Mouse (Mus musculus): Measurements from ENCODE around the gene Col4a2. TPM values are rescaled to one million over a fixed set of nuclear protein-coding genes. Genes with fewer than 3 reads are reported as not detected.

The Col4a2 gene
- polyA plus RNA-seq, 1 experiment from 2014 or later, result 189 TPM

DNA sequence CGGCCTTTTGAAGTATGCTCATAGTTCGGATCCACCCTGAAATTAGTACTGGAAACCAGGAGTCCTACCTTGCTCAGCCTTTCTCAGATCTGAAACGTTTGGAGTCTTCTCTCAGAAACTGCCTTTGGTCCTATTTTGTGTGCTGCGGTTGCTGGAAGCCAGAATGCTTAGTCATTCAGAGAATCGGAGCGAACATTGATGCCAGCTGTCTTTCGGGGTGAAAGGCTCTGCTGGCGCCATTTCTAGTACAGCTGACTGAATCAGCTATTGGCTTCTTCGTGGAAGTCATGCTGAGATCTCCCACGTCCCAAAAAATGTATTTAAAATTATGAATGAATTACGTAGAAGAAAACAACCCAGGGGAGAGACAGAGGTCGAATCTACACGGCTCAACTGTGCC lies 105.2 kb downstream of the Col4a2 start:
- Histone ChIP-seq H3K27ac (ENCODE audit: low read length) (no peak overlapping the region), H3K4me2 (replicated peaks; ENCODE audit: low read depth, low read length) (no peak overlapping the region), H3K9ac (replicated peaks; ENCODE audit: low read depth) (no peak overlapping the region), H3K9me3 (ENCODE audit: low read length) (no peaks in the 10 kb centered on the region), H3K4me3 (ENCODE audit: low read depth, low read length) (no peak overlapping the region), H3K27me3 (replicated peaks; ENCODE audit: insufficient read depth, low read length) (no peaks in the 10 kb centered on the region), H3K4me1 (ENCODE audit: insufficient read depth, low read depth, low read length) (no peaks in the 10 kb centered on the region; the same call in 1 of the 2 replicates), H3K36me3 (ENCODE audit: insufficient read depth, low read length) (peaks cover 42% of the 10 kb centered on the region)
- peak; percentile 35 for DNase-seq (ENCODE audit: low spot score)
- TF ChIP-seq CTCF (IDR thresholded peaks at IDR 0.05) (no peak), EP300 (IDR thresholded peaks at IDR 0.05) (no peak)
- no peak for ATAC-seq
- 71% methylated on average over 13 of the region's 13 CpGs for WGBS

- DNase-seq (ENCODE audit: low spot score), result peak; percentile 47
- no peak overlapping the region for H3K4me3 ChIP-seq (ENCODE audit: low read depth, low read length)
- no peak for TF ChIP-seq CTCF (IDR thresholded peaks at IDR 0.05)
- TF ChIP-seq EP300 (IDR thresholded peaks at IDR 0.05), result no peak
- H3K27me3 ChIP-seq (replicated peaks; ENCODE audit: insufficient read depth, low read length), result no peaks in the 10 kb centered on the region
- no peak overlapping the region for H3K4me2 ChIP-seq (replicated peaks; ENCODE audit: low read depth, low read length)
- no peaks in the 10 kb centered on the region for H3K9me3 ChIP-seq (ENCODE audit: low read length)
- no peaks in the 10 kb centered on the region for H3K4me1 ChIP-seq (ENCODE audit: insufficient read depth, low read depth, low read length)
- H3K36me3 ChIP-seq (ENCODE audit: insufficient read depth, low read length), result peaks cover 40% of the 10 kb centered on the region
- H3K9ac ChIP-seq (replicated peaks; ENCODE audit: low read depth), result no peak overlapping the region
- ATAC-seq, result peak; percentile 58
- WGBS, result 23% methylated on average over 6 of the region's 6 CpGs
- no peak overlapping the region for H3K27ac ChIP-seq (ENCODE audit: low read length)
These were observed 106.6 kb downstream of the Col4a2 start for GRCm38 (mm10) chr8:11419232-11419631.

- Histone ChIP-seq H3K4me1 (ENCODE audit: insufficient read depth, low read depth, low read length) (no peaks in the 10 kb centered on the region), H3K9me3 (ENCODE audit: low read length) (no peaks in the 10 kb centered on the region), H3K36me3 (ENCODE audit: insufficient read depth, low read length) (peaks cover 37% of the 10 kb centered on the region), H3K27me3 (replicated peaks; ENCODE audit: insufficient read depth, low read length) (no peaks in the 10 kb centered on the region), H3K4me3 (ENCODE audit: low read depth, low read length) (no peak overlapping the region), H3K9ac (replicated peaks; ENCODE audit: low read depth) (no peak overlapping the region), H3K27ac (ENCODE audit: low read length) (no peak overlapping the region), H3K4me2 (replicated peaks; ENCODE audit: low read depth, low read length) (no peak overlapping the region)
- WGBS, result 18% methylated on average over 2 of the region's 2 CpGs
- ATAC-seq (peak; percentile 69), DNase-seq (ENCODE audit: low spot score) (peak; percentile 72)
- TF ChIP-seq CTCF (IDR thresholded peaks at IDR 0.05) (peak; percentile 85), EP300 (IDR thresholded peaks at IDR 0.05) (no peak)
These were observed 107.0 kb downstream of the Col4a2 start for GRCm38 (mm10) chr8:11419645-11420044.

- DNase-seq (ENCODE audit: low spot score) (peak; percentile 56), ATAC-seq (no peak)
- Histone ChIP-seq H3K36me3 (ENCODE audit: insufficient read depth, low read length) (peaks cover 35% of the 10 kb centered on the region), H3K4me3 (ENCODE audit: low read depth, low read length) (no peak overlapping the region), H3K27me3 (replicated peaks; ENCODE audit: insufficient read depth, low read length) (no peaks in the 10 kb centered on the region), H3K9me3 (ENCODE audit: low read length) (no peaks in the 10 kb centered on the region), H3K27ac (ENCODE audit: low read length) (no peak overlapping the region), H3K4me2 (replicated peaks; ENCODE audit: low read depth, low read length) (no peak overlapping the region), H3K9ac (replicated peaks; ENCODE audit: low read depth) (no peak overlapping the region), H3K4me1 (ENCODE audit: insufficient read depth, low read depth, low read length) (no peaks in the 10 kb centered on the region)
- WGBS, result 52% methylated on average over 14 of the region's 14 CpGs
- peak; percentile 76 for TF ChIP-seq CTCF (IDR thresholded peaks at IDR 0.05)
- no peak for TF ChIP-seq EP300 (IDR thresholded peaks at IDR 0.05)
These were observed 108.5 kb downstream of the Col4a2 start for GRCm38 (mm10) chr8:11421105-11421504.

DNA sequence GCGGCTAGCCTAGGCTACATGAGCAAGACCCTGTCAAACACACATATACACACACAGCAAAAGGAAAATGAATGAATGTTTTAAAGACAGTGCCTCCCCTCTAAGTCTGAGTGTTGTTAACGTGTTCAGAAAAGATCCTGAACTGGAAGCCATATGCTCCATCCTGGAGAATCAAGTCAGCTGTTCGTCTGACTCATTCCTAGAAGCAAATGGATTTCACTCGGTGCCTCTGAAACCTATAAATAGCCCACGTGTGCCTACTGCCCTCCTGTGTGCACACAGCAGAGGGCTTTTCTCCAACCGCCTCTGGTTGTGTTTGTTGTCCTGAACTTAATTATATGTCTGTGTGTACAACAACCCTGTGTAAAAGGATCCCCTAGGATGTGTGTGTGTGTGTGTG lies 109.4 kb downstream of the Col4a2 start:
- H3K4me2 ChIP-seq (replicated peaks; ENCODE audit: low read depth, low read length), result no peak overlapping the region
- no peak for ATAC-seq
- H3K9ac ChIP-seq (replicated peaks; ENCODE audit: low read depth), result no peak overlapping the region
- H3K4me3 ChIP-seq (ENCODE audit: low read depth, low read length), result no peak overlapping the region
- H3K9me3 ChIP-seq (ENCODE audit: low read length), result no peaks in the 10 kb centered on the region
- 76% methylated on average over 6 of the region's 6 CpGs for WGBS
- peaks cover 38% of the 10 kb centered on the region for H3K36me3 ChIP-seq (ENCODE audit: insufficient read depth, low read length)
- no peaks in the 10 kb centered on the region for H3K4me1 ChIP-seq (ENCODE audit: insufficient read depth, low read depth, low read length)
- no peak for DNase-seq (ENCODE audit: low spot score)
- H3K27me3 ChIP-seq (replicated peaks; ENCODE audit: insufficient read depth, low read length), result no peaks in the 10 kb centered on the region
- no peak overlapping the region for H3K27ac ChIP-seq (ENCODE audit: low read length)
- TF ChIP-seq EP300 (IDR thresholded peaks at IDR 0.05) (no peak), CTCF (IDR thresholded peaks at IDR 0.05) (no peak)

- H3K27ac ChIP-seq (ENCODE audit: low read length), result no peak overlapping the region
- 64% methylated on average over 7 of the region's 7 CpGs for WGBS
- no peak for ATAC-seq
- H3K4me3 ChIP-seq (ENCODE audit: low read depth, low read length), result no peak overlapping the region
- H3K36me3 ChIP-seq (ENCODE audit: insufficient read depth, low read length), result peaks cover 48% of the 10 kb centered on the region
- no peak for DNase-seq (ENCODE audit: low spot score)
- TF ChIP-seq CTCF (IDR thresholded peaks at IDR 0.05), result peak; percentile 57
- no peak for TF ChIP-seq EP300 (IDR thresholded peaks at IDR 0.05)
- no peaks in the 10 kb centered on the region for H3K4me1 ChIP-seq (ENCODE audit: insufficient read depth, low read depth, low read length)
- H3K27me3 ChIP-seq (replicated peaks; ENCODE audit: insufficient read depth, low read length), result no peaks in the 10 kb centered on the region
- H3K9me3 ChIP-seq (ENCODE audit: low read length), result no peaks in the 10 kb centered on the region
- no peak overlapping the region for H3K9ac ChIP-seq (replicated peaks; ENCODE audit: low read depth)
- no peak overlapping the region for H3K4me2 ChIP-seq (replicated peaks; ENCODE audit: low read depth, low read length)
These were observed 110.5 kb downstream of the Col4a2 start for GRCm38 (mm10) chr8:11423091-11423490.

DNA sequence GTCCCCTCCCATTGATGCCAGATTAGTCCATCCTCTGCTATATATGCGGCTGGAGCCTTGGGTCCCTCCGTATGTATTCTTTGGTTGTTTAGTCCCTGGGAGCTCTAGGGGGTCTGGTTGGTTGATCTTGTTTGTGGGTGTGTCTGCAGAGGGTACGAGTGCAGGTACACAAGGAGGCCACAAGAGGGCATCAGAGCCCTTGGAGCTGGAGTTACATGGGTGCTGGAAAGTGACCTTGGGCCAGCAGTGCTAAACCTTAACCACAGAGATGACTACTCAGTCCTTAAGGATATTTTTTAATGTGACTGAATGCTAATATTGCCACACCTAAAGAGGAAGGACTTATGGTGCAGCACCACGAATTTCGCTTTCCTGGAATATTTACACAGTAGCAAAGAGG lies 118.1 kb downstream of the Col4a2 start:
- no peaks in the 10 kb centered on the region for H3K4me1 ChIP-seq (ENCODE audit: insufficient read depth, low read depth, low read length)
- DNase-seq (ENCODE audit: low spot score), result peak; percentile 44
- WGBS, result 58% methylated on average over 5 of the region's 5 CpGs
- peaks cover 74% of the 10 kb centered on the region for H3K36me3 ChIP-seq (ENCODE audit: insufficient read depth, low read length)
- no peak overlapping the region for H3K4me2 ChIP-seq (replicated peaks; ENCODE audit: low read depth, low read length)
- H3K27me3 ChIP-seq (replicated peaks; ENCODE audit: insufficient read depth, low read length), result no peaks in the 10 kb centered on the region
- ATAC-seq, result peak; percentile 37
- H3K27ac ChIP-seq (ENCODE audit: low read length), result no peak overlapping the region
- H3K9ac ChIP-seq (replicated peaks; ENCODE audit: low read depth), result no peak overlapping the region
- no peak for TF ChIP-seq EP300 (IDR thresholded peaks at IDR 0.05)
- peak; percentile 71 for TF ChIP-seq CTCF (IDR thresholded peaks at IDR 0.05)
- H3K9me3 ChIP-seq (ENCODE audit: low read length), result no peaks in the 10 kb centered on the region
- H3K4me3 ChIP-seq (ENCODE audit: low read depth, low read length), result no peak overlapping the region
